Mouse (Mus musculus): ENCODE measurements around the gene Hrasls. TPM values are rescaled to one million over a fixed set of nuclear protein-coding genes. Genes with fewer than 3 reads are reported as not detected.

Gene Hrasls
- total and polyA plus RNA-seq, 2 experiments from 2014 or later = 0.19 to 0.87 TPM

DNA sequence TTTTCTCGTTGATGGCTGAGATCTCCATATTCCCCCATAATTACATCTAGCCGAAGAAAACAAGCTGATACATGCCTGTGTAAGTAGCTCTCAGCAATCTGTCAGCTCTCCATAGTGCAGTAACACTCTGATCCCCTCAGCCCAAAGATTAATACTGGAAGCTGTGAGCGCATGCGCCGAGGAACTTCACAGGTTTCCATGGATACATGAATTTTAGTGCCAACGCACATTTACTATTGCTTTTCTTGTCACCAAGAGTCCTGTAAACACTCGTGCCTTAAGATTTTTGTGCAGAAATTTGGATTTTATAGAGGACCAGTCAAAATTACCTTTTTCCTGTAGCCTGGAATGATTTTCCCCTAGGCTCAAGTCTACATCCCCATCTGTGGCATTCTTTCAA lies 4.6 kb upstream of the Hrasls start:
- Histone ChIP-seq H3K36me3 (replicated peaks; ENCODE audit: control insufficient read depth, insufficient read depth, low read length) (no peaks in the 10 kb centered on the region), H3K9ac (replicated peaks; ENCODE audit: low read depth, low read length) (no peak overlapping the region), H3K4me1 (ENCODE audit: control insufficient read depth, insufficient read depth) (0 out of 2 replicates have a peak, but pooled peaks cover 3% of the 10 kb centered on the region), H3K27ac (ENCODE audit: low read depth) (no peak overlapping the region), H3K9me3 (replicated peaks; ENCODE audit: control insufficient read depth, low read length) (no peaks in the 10 kb centered on the region), H3K4me3 (ENCODE audit: low read depth, low read length) (no peak overlapping the region), H3K27me3 (ENCODE audit: control insufficient read depth, insufficient read depth, low read length) (0 out of 2 replicates have a peak, but pooled peaks cover 4% of the 10 kb centered on the region), H3K4me2 (ENCODE audit: low read depth, low read length) (no peak overlapping the region)
- no peak for TF ChIP-seq EP300 (IDR thresholded peaks at IDR 0.05; ENCODE audit: low read depth)
- whole genome bisulfite sequencing = 69% methylated on average over 7 of the region's 7 CpGs
- ATAC-seq (ENCODE audit: insufficient read depth, low read depth) = no peak
- DNase-seq (ENCODE audit: low spot score) = no peak

DNA sequence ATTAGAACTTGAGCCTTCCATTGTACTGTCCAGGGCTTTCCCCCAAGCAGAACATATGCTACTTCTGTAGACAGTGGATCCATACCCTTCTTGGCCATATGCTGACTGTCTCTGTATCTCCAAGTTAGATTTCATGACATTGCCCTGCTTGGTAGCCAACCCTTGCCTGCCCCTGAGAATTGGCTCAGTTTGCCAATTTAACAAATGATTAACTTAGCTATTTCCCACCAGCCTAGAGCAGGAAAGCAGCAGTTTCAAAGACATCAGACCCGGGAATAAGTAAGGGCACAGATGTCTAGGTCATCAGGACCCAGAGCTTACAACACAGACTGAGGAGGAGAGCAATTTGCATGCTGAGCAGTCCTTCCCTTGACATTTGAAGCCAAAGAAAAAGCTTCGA lies 3.9 kb upstream of the Hrasls start:
- WGBS = 59% methylated on average over 2 of the region's 2 CpGs
- no peak for DNase-seq (ENCODE audit: low spot score)

DNA sequence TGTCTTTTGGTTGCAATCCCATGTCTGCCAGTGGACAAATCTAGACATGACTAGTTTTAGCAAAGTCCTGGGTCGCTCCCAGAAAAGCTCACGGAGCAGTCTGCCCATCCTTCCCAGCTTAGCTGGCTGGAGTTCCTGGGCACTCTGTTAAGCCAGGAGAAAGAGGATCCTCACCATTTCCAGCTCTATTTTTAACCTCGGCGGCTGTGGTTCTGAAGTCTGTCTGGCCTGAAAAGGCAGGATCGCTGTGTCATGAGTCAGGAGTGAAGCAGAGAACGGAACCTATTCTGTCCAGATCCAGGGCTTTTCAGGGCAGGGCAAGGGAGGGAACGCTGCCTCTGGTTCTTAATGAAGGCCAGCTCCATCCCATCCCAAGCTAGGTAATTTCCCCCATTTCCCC lies 654 bp upstream of the Hrasls start:
- ATAC-seq (ENCODE audit: insufficient read depth, low read depth) (0 out of 2 replicates have a peak, but pooled peaks have one; percentile 17), DNase-seq (ENCODE audit: low spot score) (peak; percentile 25)
- Histone ChIP-seq H3K36me3 (replicated peaks; ENCODE audit: control insufficient read depth, insufficient read depth, low read length) (no peaks in the 10 kb centered on the region), H3K4me3 (ENCODE audit: low read depth, low read length) (no peak overlapping the region), H3K4me2 (ENCODE audit: low read depth, low read length) (peak overlapping the region; percentile 39), H3K9me3 (replicated peaks; ENCODE audit: control insufficient read depth, low read length) (no peaks in the 10 kb centered on the region), H3K9ac (replicated peaks; ENCODE audit: low read depth, low read length) (no peak overlapping the region), H3K27me3 (ENCODE audit: control insufficient read depth, insufficient read depth, low read length) (peaks cover 15% of the 10 kb centered on the region), H3K4me1 (ENCODE audit: control insufficient read depth, insufficient read depth) (0 out of 2 replicates have a peak, but pooled peaks cover 3% of the 10 kb centered on the region), H3K27ac (ENCODE audit: low read depth) (no peak overlapping the region)
- TF ChIP-seq EP300 (IDR thresholded peaks at IDR 0.05; ENCODE audit: low read depth) (no peak), CTCF (IDR thresholded peaks at IDR 0.05; ENCODE audit: low read depth) (no peak)
- 30% methylated on average over 7 of the region's 7 CpGs for WGBS

More for the DNA sequence above, 3.9 kb upstream of the Hrasls start:
- no peak for ATAC-seq (ENCODE audit: insufficient read depth, low read depth)
- TF ChIP-seq EP300 (IDR thresholded peaks at IDR 0.05; ENCODE audit: low read depth) (no peak), CTCF (IDR thresholded peaks at IDR 0.05; ENCODE audit: low read depth) (no peak)
- Histone ChIP-seq H3K27ac (ENCODE audit: low read depth) (no peak overlapping the region), H3K9ac (replicated peaks; ENCODE audit: low read depth, low read length) (no peak overlapping the region), H3K27me3 (ENCODE audit: control insufficient read depth, insufficient read depth, low read length) (peaks cover 5% of the 10 kb centered on the region), H3K36me3 (replicated peaks; ENCODE audit: control insufficient read depth, insufficient read depth, low read length) (no peaks in the 10 kb centered on the region), H3K9me3 (replicated peaks; ENCODE audit: control insufficient read depth, low read length) (no peaks in the 10 kb centered on the region), H3K4me1 (ENCODE audit: control insufficient read depth, insufficient read depth) (0 out of 2 replicates have a peak, but pooled peaks cover 3% of the 10 kb centered on the region), H3K4me2 (ENCODE audit: low read depth, low read length) (no peak overlapping the region), H3K4me3 (ENCODE audit: low read depth, low read length) (no peak overlapping the region)

DNA sequence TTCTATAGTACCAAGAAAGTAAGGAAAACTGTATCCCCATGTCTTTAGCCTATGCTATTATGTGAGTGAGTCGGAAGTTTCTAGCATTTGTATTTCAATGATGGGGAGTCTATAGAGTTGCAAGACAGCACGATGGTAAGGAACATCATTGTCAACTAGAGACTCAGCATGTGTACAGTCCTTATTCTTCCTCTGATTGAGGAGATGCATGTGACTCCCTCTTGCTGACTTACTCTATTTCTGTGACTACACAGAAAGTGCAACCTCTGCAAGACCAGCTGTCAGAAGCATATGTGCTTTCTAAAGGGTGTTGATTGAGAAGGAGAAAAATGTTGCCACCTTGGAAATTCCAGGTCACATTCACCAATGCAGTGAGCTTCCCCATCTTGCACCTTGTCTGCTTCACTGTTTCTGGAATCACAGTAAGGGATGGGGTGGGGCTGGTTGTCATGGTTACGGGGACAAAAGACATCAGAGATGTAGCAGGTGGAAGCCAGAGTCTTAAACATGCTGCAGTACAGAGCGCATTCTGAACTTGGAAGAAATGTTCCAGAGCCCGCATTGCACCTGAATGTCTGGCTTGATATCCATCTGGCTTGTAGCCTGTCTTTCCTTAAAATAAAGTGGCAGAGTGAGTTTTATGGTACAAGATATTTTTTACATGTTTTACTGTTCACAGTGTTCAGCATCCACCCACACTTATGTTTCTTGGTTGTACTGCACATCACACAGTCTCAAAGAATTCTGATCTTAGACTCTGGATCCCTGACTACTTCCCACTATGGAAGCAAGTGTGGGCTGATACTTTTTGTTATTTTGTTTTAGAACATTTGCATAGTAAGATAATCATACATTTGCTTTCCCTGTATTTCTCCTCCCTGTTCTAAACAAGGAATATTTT lies 7.2 kb downstream of the Hrasls start:
- Histone ChIP-seq H3K4me1 (ENCODE audit: control insufficient read depth, insufficient read depth) (no peaks in the 10 kb centered on the region), H3K4me3 (ENCODE audit: low read depth, low read length) (no peak overlapping the region), H3K27me3 (ENCODE audit: control insufficient read depth, insufficient read depth, low read length) (no peaks in the 10 kb centered on the region), H3K36me3 (replicated peaks; ENCODE audit: control insufficient read depth, insufficient read depth, low read length) (no peaks in the 10 kb centered on the region), H3K4me2 (ENCODE audit: low read depth, low read length) (no peak overlapping the region), H3K9ac (replicated peaks; ENCODE audit: low read depth, low read length) (no peak overlapping the region), H3K27ac (ENCODE audit: low read depth) (no peak overlapping the region), H3K9me3 (replicated peaks; ENCODE audit: control insufficient read depth, low read length) (no peaks in the 10 kb centered on the region)
- no peak for ATAC-seq (ENCODE audit: insufficient read depth, low read depth)
- 81% methylated on average over 5 of the region's 5 CpGs for WGBS
- TF ChIP-seq CTCF (IDR thresholded peaks at IDR 0.05; ENCODE audit: low read depth) (no peak), EP300 (IDR thresholded peaks at IDR 0.05; ENCODE audit: low read depth) (no peak)
- DNase-seq (ENCODE audit: low spot score) = no peak

DNA sequence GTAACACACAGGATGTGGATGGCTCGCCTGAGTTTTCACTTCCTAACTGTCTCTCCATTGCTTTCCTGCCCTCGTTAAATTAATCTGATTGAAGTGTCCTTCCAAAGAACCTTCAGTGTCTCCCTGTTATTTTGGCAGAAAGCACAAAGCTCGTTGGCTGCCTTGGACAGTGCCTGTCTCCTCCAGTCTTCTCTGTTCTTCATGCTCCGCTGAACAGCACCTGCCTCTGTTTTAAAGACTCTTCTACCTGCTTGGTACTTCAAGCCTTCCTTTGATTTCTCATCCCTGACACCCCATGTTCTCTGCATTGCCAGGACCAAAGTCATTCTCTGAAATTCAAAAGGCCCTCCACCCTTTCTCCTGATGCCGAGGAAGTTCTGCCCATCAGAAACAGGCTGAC lies 26.5 kb downstream of the Hrasls start:
- no peak for DNase-seq (ENCODE audit: low spot score)
- no peak overlapping the region for H3K4me3 ChIP-seq (ENCODE audit: low read depth, low read length)
- WGBS = 65% methylated on average over 5 of the region's 5 CpGs

More for the DNA sequence above, 26.5 kb downstream of the Hrasls start:
- TF ChIP-seq EP300 (IDR thresholded peaks at IDR 0.05; ENCODE audit: low read depth) = no peak
- TF ChIP-seq CTCF (IDR thresholded peaks at IDR 0.05; ENCODE audit: low read depth) = no peak
- H3K4me1 ChIP-seq (ENCODE audit: control insufficient read depth, insufficient read depth) = no peaks in the 10 kb centered on the region
- no peaks in the 10 kb centered on the region for H3K27me3 ChIP-seq (ENCODE audit: control insufficient read depth, insufficient read depth, low read length)
- no peak overlapping the region for H3K27ac ChIP-seq (ENCODE audit: low read depth)
- H3K4me2 ChIP-seq (ENCODE audit: low read depth, low read length) = no peak overlapping the region
- H3K9me3 ChIP-seq (replicated peaks; ENCODE audit: control insufficient read depth, low read length) = no peaks in the 10 kb centered on the region
- no peaks in the 10 kb centered on the region for H3K36me3 ChIP-seq (replicated peaks; ENCODE audit: control insufficient read depth, insufficient read depth, low read length)
- H3K9ac ChIP-seq (replicated peaks; ENCODE audit: low read depth, low read length) = no peak overlapping the region
- no peak for ATAC-seq (ENCODE audit: insufficient read depth, low read depth)

All from heart, postnatal 0 days (tissue).